Mouse (Mus musculus): ENCODE data around the gene Foxl1. TPM values are rescaled to one million over a fixed set of nuclear protein-coding genes. Genes with fewer than 3 reads are reported as not detected.

The Foxl1 gene
- polyA plus RNA-seq (2014; fragmentation: Nextera tagmentation; extraction: Ambion mirVana): 0.07 TPM in 1 of 2 replicates, not detected in the other

DNA sequence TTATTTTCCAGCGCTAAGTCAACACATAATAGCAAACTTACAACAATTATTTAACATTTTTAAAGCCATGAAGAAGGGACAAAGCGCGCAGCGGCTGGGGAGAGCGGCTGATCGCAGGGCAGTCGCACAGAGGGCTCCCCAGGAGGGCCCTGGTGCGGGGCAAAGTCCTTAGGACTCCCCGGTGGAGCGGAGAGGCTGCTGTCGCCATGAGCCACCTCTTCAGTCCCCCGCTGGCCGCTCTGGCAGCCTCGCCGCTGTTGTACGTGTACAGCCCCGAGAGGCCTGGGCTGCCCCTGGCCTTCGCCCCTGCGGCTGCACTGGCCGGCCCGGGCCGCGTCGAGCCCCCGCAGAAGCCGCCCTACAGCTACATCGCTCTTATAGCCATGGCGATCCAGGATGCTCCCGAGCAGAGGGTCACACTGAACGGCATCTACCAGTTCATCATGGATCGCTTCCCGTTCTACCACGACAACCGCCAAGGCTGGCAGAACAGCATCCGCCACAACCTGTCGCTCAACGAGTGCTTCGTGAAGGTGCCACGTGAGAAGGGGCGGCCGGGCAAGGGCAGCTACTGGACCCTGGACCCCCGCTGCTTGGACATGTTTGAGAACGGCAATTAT is at the start of gene Foxl1:
Foxl1 (plus strand) TSS at position 185 of the 620 bp plus-strand sequence.
- WGBS: 2% methylated on average over 43 of the region's 43 CpGs
- peak; percentile 65 for DNase-seq (ENCODE audit: low spot score)
- Histone ChIP-seq H3K4me1 (ENCODE audit: control insufficient read depth, insufficient read depth, low read length) (peaks cover 26% of the 10 kb centered on the region), H3K27me3 (ENCODE audit: control insufficient read depth, insufficient read depth, low read length) (peaks cover 82% of the 10 kb centered on the region), H3K4me3 (ENCODE audit: low read depth, low read length) (peak within 1 kb of the TSS; percentile 9; the same call in 1 of the 2 replicates), H3K27ac (replicated peaks; ENCODE audit: low read depth, low read length) (no peak within 1 kb of the TSS), H3K4me2 (ENCODE audit: low read depth, severe bottlenecking) (peak within 1 kb of the TSS; percentile 26; the same call in 1 of the 2 replicates), H3K9ac (ENCODE audit: low read length) (no peak within 1 kb of the TSS), H3K36me3 (ENCODE audit: control insufficient read depth, insufficient read depth, low read length) (no peaks in the 10 kb centered on the region), H3K9me3 (ENCODE audit: control insufficient read depth, low read length) (no peaks in the 10 kb centered on the region)
- ATAC-seq (ENCODE audit: insufficient number of reproducible peaks, low FRiP score, low TSS enrichment, low read depth): no peak

- ATAC-seq (ENCODE audit: insufficient number of reproducible peaks, low FRiP score, low TSS enrichment, low read depth): no peak
Measured at GRCm38 (mm10) chr8:121078721-121079120, 49.0 kb upstream of the Foxl1 start.

GRCm38 (mm10) chr8:121079201-121079600 is 48.5 kb upstream of the Foxl1 start:
- Histone ChIP-seq H3K9me3 (ENCODE audit: control insufficient read depth, low read length) (no peaks in the 10 kb centered on the region), H3K4me3 (ENCODE audit: low read depth, low read length) (no peak overlapping the region), H3K36me3 (ENCODE audit: control insufficient read depth, insufficient read depth, low read length) (no peaks in the 10 kb centered on the region), H3K4me2 (ENCODE audit: low read depth, severe bottlenecking) (no peak overlapping the region), H3K9ac (ENCODE audit: low read length) (no peak overlapping the region), H3K27me3 (ENCODE audit: control insufficient read depth, insufficient read depth, low read length) (peaks cover 96% of the 10 kb centered on the region), H3K27ac (replicated peaks; ENCODE audit: low read depth, low read length) (no peak overlapping the region), H3K4me1 (ENCODE audit: control insufficient read depth, insufficient read depth, low read length) (peaks cover 23% of the 10 kb centered on the region)
- 1% methylated on average over 7 of the region's 7 CpGs for WGBS
- ATAC-seq (ENCODE audit: insufficient number of reproducible peaks, low FRiP score, low TSS enrichment, low read depth) (no peak), DNase-seq (ENCODE audit: low spot score) (peak; percentile 39)

More at GRCm38 (mm10) chr8:121078721-121079120, 49.0 kb upstream of the Foxl1 start:
- H3K27me3 ChIP-seq (ENCODE audit: control insufficient read depth, insufficient read depth, low read length): peaks cover 96% of the 10 kb centered on the region
- H3K4me3 ChIP-seq (ENCODE audit: low read depth, low read length): no peak overlapping the region
- no peaks in the 10 kb centered on the region for H3K36me3 ChIP-seq (ENCODE audit: control insufficient read depth, insufficient read depth, low read length)
- no peak overlapping the region for H3K4me2 ChIP-seq (ENCODE audit: low read depth, severe bottlenecking)
- H3K27ac ChIP-seq (replicated peaks; ENCODE audit: low read depth, low read length): no peak overlapping the region
- no peak overlapping the region for H3K9ac ChIP-seq (ENCODE audit: low read length)
- WGBS: 7% methylated on average over 14 of the region's 14 CpGs
- H3K9me3 ChIP-seq (ENCODE audit: control insufficient read depth, low read length): no peaks in the 10 kb centered on the region
- H3K4me1 ChIP-seq (ENCODE audit: control insufficient read depth, insufficient read depth, low read length): peaks cover 22% of the 10 kb centered on the region
- DNase-seq (ENCODE audit: low spot score): peak; percentile 29

DNA sequence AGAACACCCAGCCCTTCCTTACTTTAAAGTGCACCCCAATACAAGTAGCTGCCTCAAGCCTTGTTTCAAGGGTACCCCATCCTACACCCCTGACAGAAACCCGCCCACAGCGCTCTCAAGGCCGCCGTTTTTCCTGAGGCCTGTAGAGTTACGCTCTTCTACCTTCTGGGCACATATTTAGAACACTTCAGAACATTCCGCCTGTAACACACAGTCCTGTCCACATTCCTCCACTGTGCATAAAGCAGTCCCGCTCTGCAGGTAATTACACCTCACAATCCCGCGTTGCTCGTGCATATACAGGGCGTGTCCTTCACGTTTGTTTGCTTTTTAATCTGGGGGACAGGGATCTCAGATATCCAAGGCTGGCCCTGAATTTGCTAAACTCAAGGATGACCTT is 47.8 kb upstream of the Foxl1 start:
- Histone ChIP-seq H3K9ac (ENCODE audit: low read length) (no peak overlapping the region), H3K4me3 (ENCODE audit: low read depth, low read length) (no peak overlapping the region)
- 3% methylated on average over 12 of the region's 12 CpGs for WGBS

GRCm38 (mm10) chr8:121080361-121081090 is 47.2 kb upstream of the Foxl1 start:
- ATAC-seq (ENCODE audit: insufficient number of reproducible peaks, low FRiP score, low TSS enrichment, low read depth) (no peak), DNase-seq (ENCODE audit: low spot score) (no peak)
- under 1% methylated on average over 49 of the region's 49 CpGs for WGBS
- Histone ChIP-seq H3K9ac (ENCODE audit: low read length) (no peak overlapping the region), H3K4me2 (ENCODE audit: low read depth, severe bottlenecking) (no peak overlapping the region; the same call in 1 of the 2 replicates), H3K27me3 (ENCODE audit: control insufficient read depth, insufficient read depth, low read length) (peaks cover 97% of the 10 kb centered on the region), H3K27ac (replicated peaks; ENCODE audit: low read depth, low read length) (no peak overlapping the region), H3K4me1 (ENCODE audit: control insufficient read depth, insufficient read depth, low read length) (peaks cover 22% of the 10 kb centered on the region), H3K4me3 (ENCODE audit: low read depth, low read length) (no peak overlapping the region), H3K9me3 (ENCODE audit: control insufficient read depth, low read length) (no peaks in the 10 kb centered on the region), H3K36me3 (ENCODE audit: control insufficient read depth, insufficient read depth, low read length) (no peaks in the 10 kb centered on the region)

More for the DNA sequence above, 47.8 kb upstream of the Foxl1 start:
- Histone ChIP-seq H3K4me1 (ENCODE audit: control insufficient read depth, insufficient read depth, low read length) (peaks cover 22% of the 10 kb centered on the region), H3K27ac (replicated peaks; ENCODE audit: low read depth, low read length) (no peak overlapping the region), H3K36me3 (ENCODE audit: control insufficient read depth, insufficient read depth, low read length) (no peaks in the 10 kb centered on the region), H3K27me3 (ENCODE audit: control insufficient read depth, insufficient read depth, low read length) (peaks cover 94% of the 10 kb centered on the region), H3K4me2 (ENCODE audit: low read depth, severe bottlenecking) (no peak overlapping the region), H3K9me3 (ENCODE audit: control insufficient read depth, low read length) (no peaks in the 10 kb centered on the region)
- DNase-seq (ENCODE audit: low spot score) (peak; percentile 57), ATAC-seq (ENCODE audit: insufficient number of reproducible peaks, low FRiP score, low TSS enrichment, low read depth) (no peak)

GRCm38 (mm10) chr8:121081398-121081797 is 46.3 kb upstream of the Foxl1 start:
- H3K9me3 ChIP-seq (ENCODE audit: control insufficient read depth, low read length): no peaks in the 10 kb centered on the region
- peak; percentile 37 for DNase-seq (ENCODE audit: low spot score)
- H3K36me3 ChIP-seq (ENCODE audit: control insufficient read depth, insufficient read depth, low read length): no peaks in the 10 kb centered on the region
- 2% methylated on average over 7 of the region's 7 CpGs for WGBS
- H3K4me2 ChIP-seq (ENCODE audit: low read depth, severe bottlenecking): no peak overlapping the region
- no peak overlapping the region for H3K9ac ChIP-seq (ENCODE audit: low read length)
- H3K27me3 ChIP-seq (ENCODE audit: control insufficient read depth, insufficient read depth, low read length): peaks cover 97% of the 10 kb centered on the region
- H3K4me1 ChIP-seq (ENCODE audit: control insufficient read depth, insufficient read depth, low read length): peaks cover 22% of the 10 kb centered on the region
- no peak overlapping the region for H3K27ac ChIP-seq (replicated peaks; ENCODE audit: low read depth, low read length)
- no peak for ATAC-seq (ENCODE audit: insufficient number of reproducible peaks, low FRiP score, low TSS enrichment, low read depth)
- H3K4me3 ChIP-seq (ENCODE audit: low read depth, low read length): no peak overlapping the region

GRCm38 (mm10) chr8:121082218-121083092 is 45.3 kb upstream of the Foxl1 start:
- Histone ChIP-seq H3K27ac (replicated peaks; ENCODE audit: low read depth, low read length) (no peak overlapping the region), H3K9me3 (ENCODE audit: control insufficient read depth, low read length) (no peaks in the 10 kb centered on the region), H3K4me2 (ENCODE audit: low read depth, severe bottlenecking) (peak overlapping the region; percentile 92), H3K4me3 (ENCODE audit: low read depth, low read length) (peak overlapping the region; percentile 41), H3K4me1 (ENCODE audit: control insufficient read depth, insufficient read depth, low read length) (peaks cover 22% of the 10 kb centered on the region), H3K9ac (ENCODE audit: low read length) (no peak overlapping the region), H3K27me3 (ENCODE audit: control insufficient read depth, insufficient read depth, low read length) (peaks cover 97% of the 10 kb centered on the region), H3K36me3 (ENCODE audit: control insufficient read depth, insufficient read depth, low read length) (no peaks in the 10 kb centered on the region)
- under 1% methylated on average over 57 of the region's 57 CpGs for WGBS
- peak; percentile 72 for DNase-seq (ENCODE audit: low spot score)
- no peak for ATAC-seq (ENCODE audit: insufficient number of reproducible peaks, low FRiP score, low TSS enrichment, low read depth)
